In genomic region chr3:97227259-97228005, GRCm38 (mm10) we compare ENCODE assay signal across 8 mouse cellular contexts.
DNase-seq lines count a peak whose midpoint lies in the region; ATAC-seq lines count a peak whose summit lies in the region.

No protein-coding gene starts in this region.

- H3K4me2 ChIP-seq in hindbrain, embryonic 14.5 days (replicated peaks): peak overlapping the region; percentile 78

- ATAC-seq in hindbrain, embryonic 14.5 days (ENCODE audit: low FRiP score): peak; percentile 94

- H3K9ac ChIP-seq in hindbrain, embryonic 14.5 days: peak overlapping the region; percentile 91

- H3K4me1 ChIP-seq in hindbrain, embryonic 14.5 days (replicated peaks; ENCODE audit: control insufficient read depth, insufficient read depth, low read length): peaks cover 28% of the 10 kb centered on the region

- H3K27me3 ChIP-seq in hindbrain, embryonic 14.5 days (ENCODE audit: control insufficient read depth, insufficient read depth, low read length): no peaks in the 10 kb centered on the region

- H3K27ac ChIP-seq in hindbrain, embryonic 14.5 days: peak overlapping the region; percentile 89

- H3K9me3 ChIP-seq in hindbrain, embryonic 14.5 days (ENCODE audit: control insufficient read depth, low read length): no peaks in the 10 kb centered on the region

- H3K4me3 ChIP-seq in hindbrain, embryonic 14.5 days (replicated peaks; ENCODE audit: low read length): peak overlapping the region; percentile 87

- 2% methylated on average over 42 of the region's 79 CpGs for WGBS in hindbrain, embryonic 14.5 days

- peak; percentile 99 for DNase-seq in NIH3T3 (ENCODE audit: low read depth)
- peak; percentile 98 to 99 for DNase-seq in cerebellum, postnatal 10 days
- peak; percentile 92 to 93 for DNase-seq in frontal cortex, postnatal 14 days (ENCODE audit: low spot score in 2 of 2)
- DNase-seq in hindbrain, embryonic 14.5 days (ENCODE audit: low spot score): peak; percentile 85
- peak; percentile 92 to 93 for DNase-seq in layer of hippocampus, postnatal 36 days
- peak; percentile 98 for DNase-seq in lung, postnatal 36 days
- DNase-seq in retina, postnatal 1 day: peak; percentile 97
- peak; percentile 92 for DNase-seq in urinary bladder, adult 18-20 months (ENCODE audit: low spot score in 2 of 2)

- no peaks in the 10 kb centered on the region; the same call in 1 of the 2 replicates for H3K36me3 ChIP-seq in hindbrain, embryonic 14.5 days (replicated peaks; ENCODE audit: control insufficient read depth, insufficient read depth)

Comparison
In these comparisons a context has a peak if more than half of its experiments do, and no peak if none do; other contexts are left out.
1. Peak in every context shown above with its lines: DNase-seq, ATAC-seq, H3K4me3 ChIP-seq and H3K27ac ChIP-seq.